Mouse (Mus musculus): ENCODE data around the gene Chst10.

- TF ChIP-seq POLR2A (IDR thresholded peaks at IDR 0.05; ENCODE audit: control insufficient read depth, low read depth, low read length), result no peak
- TF ChIP-seq CTCF (IDR thresholded peaks at IDR 0.05; ENCODE audit: control insufficient read depth, insufficient read depth, insufficient replicate concordance, low read depth, low read length), result no peak
Measured at GRCm38 (mm10) chr1:38869398-38870195, 28.4 kb downstream of the Chst10 start.

Data from testis, adult 2 months (tissue).